Mouse (Mus musculus) left cerebral cortex, postnatal 14 days (tissue): ENCODE measurements around the gene Thnsl2. TPM values are rescaled to one million over a fixed set of nuclear protein-coding genes. Genes with fewer than 3 reads are reported as not detected.
A peak's percentile ranks its signal among the peaks of the same experiment; 100 is the strongest.

ENCODE experiments used
- DNase-seq, 2 experiments: peaks; one replicate each; pipeline ENCODE4 v3.0.0; 2021 to 2022; ENCODE audit warnings: low spot score in 2 of 2, mixed read lengths in 1 of 2
- intact Hi-C: fragments of 180-260 bp; cut with DNase I; formaldehyde crosslinking; loops from one replicate; pipeline ENCODE4 v1.15.1; 2025
- total RNA-seq, 2 experiments: library from RNA; stranded (reverse); gene quantifications; 2 replicates each; pipeline ENCODE4 v1.2.3; 2021

Gene Thnsl2
- total RNA-seq, 2 experiments from 2014 or later, result 2.5 to 2.6 TPM

DNA sequence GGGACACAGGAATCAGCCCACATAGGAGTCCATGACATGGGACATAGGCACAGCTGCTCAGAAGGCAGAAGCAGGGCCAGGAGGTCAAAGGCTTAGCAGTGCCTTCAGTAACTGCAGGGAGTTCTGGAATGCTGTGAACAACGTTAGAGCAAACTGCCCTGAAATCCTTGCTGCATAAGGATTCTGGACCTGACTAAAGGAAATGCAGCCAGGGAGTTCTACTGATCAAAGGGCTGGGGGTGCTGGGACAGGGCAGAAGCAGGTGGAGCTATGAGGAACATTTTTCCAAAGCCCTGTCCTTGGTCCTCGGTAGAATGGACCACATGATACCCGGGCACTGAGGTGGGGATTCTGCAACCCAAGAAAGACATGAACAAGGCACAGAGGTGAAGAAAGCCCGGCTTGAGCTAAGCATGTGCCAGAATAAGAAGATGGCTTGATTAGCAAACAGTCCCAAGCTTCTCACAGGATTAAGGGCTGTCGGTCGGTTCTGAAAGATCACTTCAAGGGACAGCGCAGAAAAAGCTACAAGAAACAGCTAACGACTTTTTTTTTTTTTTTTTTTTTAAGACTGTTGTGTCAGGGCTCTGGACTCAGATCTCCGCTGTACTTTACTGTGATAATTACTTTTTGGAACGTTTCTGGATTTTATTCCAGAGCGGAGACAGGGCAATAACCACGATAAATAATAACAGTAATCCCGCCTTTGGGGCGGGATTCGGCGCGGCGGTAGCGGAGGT lies 915 bp downstream of the Thnsl2 start:
- intact Hi-C loops, result no loop called here
- DNase-seq, result no peak

GRCm38 (mm10) chr6:71135031-71135430 lies 9.2 kb downstream of the Thnsl2 start:
- intact Hi-C loops, result no loop called here
- DNase-seq, result no peak

DNA sequence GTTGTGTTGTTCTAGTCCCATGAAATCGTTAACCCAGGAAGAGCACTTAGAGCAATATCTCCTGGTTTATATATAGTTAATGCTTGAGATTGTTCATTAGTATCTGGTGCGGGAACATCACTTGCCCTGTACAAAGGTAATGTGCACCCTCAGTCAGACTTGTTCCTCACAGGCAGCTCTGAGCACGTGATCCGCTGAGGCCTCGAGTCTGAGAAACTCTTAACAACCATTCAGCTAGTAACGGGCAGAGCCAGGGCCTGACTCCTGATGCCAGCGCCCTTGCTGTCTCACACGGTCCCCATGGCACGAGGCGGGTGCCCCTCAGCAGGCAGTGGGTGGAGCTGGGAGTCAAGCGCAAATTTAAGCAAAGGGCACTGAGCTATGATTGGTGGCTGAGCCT lies 10.7 kb downstream of the Thnsl2 start:
- intact Hi-C loops, result no loop called here
- no peak for DNase-seq

GRCm38 (mm10) chr6:71131038-71131437 lies 13.2 kb downstream of the Thnsl2 start:
- intact Hi-C loops, result no loop called here
- no peak for DNase-seq

DNA sequence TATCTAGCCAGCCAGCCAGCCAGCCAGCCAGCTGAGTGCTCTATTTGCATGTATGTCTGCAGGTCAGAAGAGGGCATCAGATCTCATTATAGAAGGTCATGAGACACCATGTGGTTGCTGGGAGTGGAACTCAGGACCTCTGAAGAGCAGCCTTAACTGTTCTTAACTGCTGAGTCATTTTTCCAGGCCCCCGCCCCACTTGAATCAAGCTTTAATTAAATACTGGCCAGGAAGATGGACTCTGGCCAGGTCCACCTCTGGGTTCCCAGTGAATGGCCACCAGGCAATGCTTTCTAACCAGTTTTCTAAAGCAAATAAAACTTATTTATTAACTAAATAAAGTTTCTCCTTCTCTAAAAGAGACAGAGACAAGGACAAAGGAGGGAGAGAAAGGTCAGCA lies 14.0 kb downstream of the Thnsl2 start:
- intact Hi-C loops, result no loop called here
- DNase-seq, result no peak

DNA sequence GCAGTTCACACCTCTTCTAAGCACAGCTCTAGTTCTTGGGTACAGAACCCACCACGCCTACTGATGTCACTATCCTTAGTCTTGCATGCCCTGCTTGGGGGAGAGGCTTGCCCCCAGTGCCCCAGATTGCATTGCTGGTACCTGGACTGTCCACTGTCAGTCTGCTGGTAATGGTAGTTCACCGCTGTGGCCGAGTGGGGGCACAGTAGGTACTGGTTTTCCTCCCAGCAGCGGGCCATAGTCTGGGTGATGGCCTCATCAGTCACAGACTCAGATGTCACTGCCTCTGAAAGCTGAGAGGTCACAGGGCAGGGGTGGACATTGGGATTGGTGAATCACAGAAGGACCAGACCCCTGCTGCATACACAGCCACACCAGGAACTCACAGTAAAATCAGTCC lies 15.2 kb downstream of the Thnsl2 start:
- no peak for DNase-seq
- intact Hi-C loops, result loop anchor here (5.0 to 10.0 kb wide), 5 partner anchors 97 to 324 kb away; partner anchors contain the start of gene Tex37

DNA sequence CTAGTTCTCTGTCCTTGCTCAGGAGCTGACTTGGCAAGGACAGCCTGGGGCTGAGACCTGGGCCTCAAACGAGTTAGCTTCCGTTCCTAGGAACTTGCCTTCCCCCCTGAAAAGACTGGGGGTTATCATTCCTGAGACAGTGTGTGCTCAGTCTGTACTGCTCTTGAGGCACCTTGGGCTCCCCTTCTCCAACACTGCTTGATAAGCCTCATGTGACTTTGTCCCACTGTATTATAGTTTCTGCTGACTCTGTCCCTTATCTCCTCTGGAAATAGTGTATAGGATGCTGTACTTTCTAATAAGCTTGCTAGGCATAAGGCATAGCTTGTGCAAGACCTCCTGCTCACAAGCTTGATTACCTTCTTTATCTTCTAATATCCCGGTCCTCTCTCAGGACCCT lies 17.9 kb downstream of the Thnsl2 start:
- no peak for DNase-seq
- intact Hi-C loops, result loop anchor here (5.0 to 10.0 kb wide), 5 partner anchors 94 to 321 kb away; partner anchors contain the start of gene Tex37

DNA sequence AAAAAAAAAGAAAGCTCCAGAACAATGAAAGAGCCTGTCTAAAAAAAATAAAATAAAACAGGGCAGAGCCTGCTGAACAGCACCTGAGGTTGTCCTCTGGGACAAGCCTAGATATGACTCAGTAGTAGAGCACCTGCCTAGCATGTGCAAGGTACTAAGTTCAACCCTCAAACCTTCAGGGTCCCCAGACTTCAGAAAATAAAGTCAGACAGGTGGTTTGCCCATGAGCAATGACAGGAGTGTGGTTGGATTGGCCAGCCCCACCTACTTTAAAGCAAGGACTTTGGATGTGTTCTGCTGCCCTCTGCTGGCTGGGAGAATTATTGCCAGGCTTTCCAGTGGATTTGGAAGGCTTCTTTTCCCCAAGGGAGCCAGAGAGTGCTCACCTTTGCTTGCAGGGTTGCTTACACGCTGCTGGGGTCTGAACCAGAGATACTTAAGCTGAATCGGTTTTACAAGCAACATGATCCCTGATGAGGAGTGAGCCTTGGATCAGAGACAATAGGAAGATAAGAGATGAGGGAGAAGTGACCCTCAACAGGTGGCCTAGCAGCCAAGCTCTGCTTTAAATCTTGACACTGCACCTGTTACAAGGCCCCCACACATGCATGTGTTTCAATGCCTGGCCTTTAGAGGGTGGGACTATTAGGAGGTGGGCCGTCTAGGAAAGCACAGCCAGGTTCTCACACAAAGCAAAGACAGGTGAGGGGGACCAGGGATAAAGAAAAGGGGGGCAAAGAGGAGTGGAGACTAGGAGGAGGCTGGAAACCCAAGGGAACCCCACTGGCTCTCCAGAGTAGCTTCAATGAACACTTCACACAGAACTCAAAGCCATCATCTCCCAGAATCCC lies 19.0 kb downstream of the Thnsl2 start:
- DNase-seq, result peak; percentile 82 to 86
- intact Hi-C loops, result loop anchor here (5.0 to 10.0 kb wide), 5 partner anchors 93 to 320 kb away; partner anchors contain the start of gene Tex37

DNA sequence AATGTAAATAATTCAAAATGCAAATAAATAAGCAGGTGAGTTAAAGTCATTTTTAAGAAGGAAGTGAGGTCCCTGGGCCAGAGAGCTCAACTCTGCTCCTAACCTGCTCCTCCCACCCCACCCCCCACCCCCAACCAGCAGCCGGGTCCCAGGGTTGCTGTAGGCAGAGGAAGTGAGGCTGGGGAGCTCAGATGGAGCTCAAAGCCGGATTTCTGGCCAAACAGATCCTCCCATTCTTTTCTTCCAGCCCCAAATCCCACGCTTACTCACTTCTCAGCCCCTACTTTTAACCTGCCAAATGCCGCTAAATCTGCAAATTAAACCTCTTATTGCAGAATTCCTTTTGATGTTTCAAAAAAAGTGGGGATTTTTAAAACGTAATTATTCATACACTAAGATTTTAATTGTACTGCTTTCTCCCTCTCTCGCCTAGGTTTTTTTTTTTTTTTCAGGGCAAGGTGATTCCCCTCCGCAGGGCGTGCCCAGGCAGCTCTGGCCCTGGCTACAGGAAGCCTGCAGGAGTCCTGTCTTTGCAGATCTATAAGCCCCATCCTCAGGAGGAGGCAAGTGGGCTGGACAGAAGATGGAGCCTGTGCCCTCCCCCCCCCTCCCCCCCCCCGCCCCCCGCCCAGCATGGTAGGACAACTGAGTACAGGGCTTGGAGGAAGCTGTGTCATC lies 24.5 kb downstream of the Thnsl2 start:
- DNase-seq, result no peak
- intact Hi-C loops, result loop anchor here (10.0 kb wide), 3 partner anchors 105 to 315 kb away; partner anchors contain the start of gene Tex37

- no peak for DNase-seq
Measured at GRCm38 (mm10) chr6:71111419-71112113, 32.7 kb downstream of the Thnsl2 start.

GRCm38 (mm10) chr6:71106170-71106945 lies 37.9 kb downstream of the Thnsl2 start:
- intact Hi-C loops, result no loop called here
- no peak for DNase-seq

More at GRCm38 (mm10) chr6:71111419-71112113, 32.7 kb downstream of the Thnsl2 start:
- intact Hi-C loops, result no loop called here

GRCm38 (mm10) chr6:71096126-71096525 lies 48.1 kb downstream of the Thnsl2 start:
- no peak for DNase-seq
- intact Hi-C loops, result no loop called here

DNA sequence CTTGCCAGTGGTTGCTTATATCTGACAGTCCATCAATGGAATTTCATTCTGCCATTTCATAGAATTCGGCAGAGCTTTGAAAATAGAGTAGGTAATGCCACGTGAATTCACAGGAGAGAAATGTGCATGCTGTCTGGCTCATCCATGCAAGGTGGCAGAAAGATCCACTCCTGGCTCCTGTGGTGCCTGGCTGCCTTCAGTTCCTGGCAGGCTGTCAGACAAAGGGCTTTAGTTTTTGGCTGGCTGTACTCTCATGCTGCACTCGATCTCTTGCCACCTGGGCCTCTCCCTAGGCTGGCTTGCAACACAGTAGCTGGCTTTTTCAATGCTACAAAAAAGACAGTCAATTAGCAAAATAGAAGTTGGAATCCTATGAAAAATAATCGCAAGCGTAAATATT lies 49.5 kb downstream of the Thnsl2 start:
- no peak for DNase-seq
- intact Hi-C loops, result no loop called here

DNA sequence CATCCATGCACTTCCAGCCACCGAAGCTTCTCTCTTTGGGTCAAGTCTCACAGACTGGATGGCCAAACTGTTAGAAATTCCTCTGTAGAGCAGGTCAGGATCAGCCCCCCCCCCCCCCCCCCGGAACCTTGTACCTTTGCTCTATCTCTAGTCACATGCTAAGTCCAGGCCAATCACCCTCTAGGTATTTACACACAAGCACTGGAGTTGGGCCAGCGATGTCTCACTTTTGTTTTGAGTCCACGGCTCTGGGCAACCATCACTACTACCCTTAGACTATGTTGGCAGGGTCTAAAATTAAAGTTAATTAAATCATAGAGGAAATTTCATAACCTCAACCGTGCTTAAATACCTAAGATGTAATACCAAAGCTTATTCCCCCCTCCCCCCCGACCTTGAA lies 50.6 kb downstream of the Thnsl2 start:
- no peak for DNase-seq
- intact Hi-C loops, result no loop called here

GRCm38 (mm10) chr6:71090475-71090874 lies 53.8 kb downstream of the Thnsl2 start:
- no peak for DNase-seq
- intact Hi-C loops, result no loop called here

GRCm38 (mm10) chr6:71089735-71090134 lies 54.5 kb downstream of the Thnsl2 start:
- DNase-seq, result no peak
- intact Hi-C loops, result no loop called here

DNA sequence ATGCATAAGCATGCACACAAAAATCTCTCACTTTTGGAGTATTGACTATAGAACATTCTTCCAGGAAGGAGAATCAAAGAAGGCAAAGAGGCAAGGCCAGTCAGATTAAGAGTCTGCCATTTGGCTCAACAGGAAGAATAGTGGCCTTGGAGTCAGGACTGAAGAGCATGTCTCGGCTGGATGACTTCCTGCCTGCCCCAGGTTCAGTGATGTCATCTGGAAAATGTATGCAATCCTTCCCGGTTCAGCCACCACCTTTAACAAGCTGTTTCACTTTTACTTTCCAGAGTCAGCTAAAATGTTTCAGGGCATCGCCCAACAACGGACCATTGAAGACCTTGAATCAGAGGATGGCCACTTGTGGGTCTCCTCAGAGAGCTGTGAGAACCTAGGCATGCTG lies 55.2 kb downstream of the Thnsl2 start:
- intact Hi-C loops, result no loop called here

DNA sequence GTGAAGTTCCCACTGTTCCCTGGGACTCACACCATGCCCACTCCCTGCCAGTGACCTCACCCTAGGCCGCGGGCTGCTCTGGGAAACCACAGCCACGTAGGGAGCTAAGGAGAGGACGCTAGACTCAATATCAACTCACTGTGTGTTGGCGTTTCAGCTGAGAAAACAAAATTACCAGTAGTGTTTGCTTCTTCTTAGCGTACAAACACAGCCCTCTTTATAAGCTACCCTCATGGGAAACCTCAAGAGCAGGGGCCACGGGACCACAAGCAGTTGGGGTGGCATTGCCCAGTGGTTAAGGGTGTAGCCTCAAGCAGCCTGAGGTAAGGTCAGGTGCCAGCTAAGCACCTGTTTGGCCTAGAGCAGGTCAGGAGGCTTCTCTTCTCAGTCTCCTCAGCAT lies 60.8 kb downstream of the Thnsl2 start:
- intact Hi-C loops, result no loop called here
- DNase-seq, result no peak

More for the DNA sequence above, 55.2 kb downstream of the Thnsl2 start:
- DNase-seq, result no peak

DNA sequence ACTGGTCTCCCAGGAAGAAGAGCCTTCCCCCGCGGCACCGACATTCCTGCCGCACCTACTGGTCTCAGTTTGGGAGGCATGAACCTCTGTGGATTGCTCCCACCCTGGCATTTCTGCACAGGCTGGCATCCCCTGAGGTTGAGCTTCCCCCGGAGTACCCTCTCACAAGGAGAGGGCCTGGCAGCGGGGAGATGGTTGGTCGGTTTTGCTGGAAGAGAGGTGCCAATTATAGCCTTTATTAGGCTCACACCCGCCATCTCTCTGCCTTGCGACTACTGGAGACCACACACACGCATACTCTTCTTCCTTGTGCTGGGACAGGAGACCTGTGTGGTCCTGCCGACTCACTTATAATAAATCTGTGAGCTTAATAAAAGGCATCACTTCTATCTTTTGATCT lies 62.2 kb downstream of the Thnsl2 start:
- intact Hi-C loops, result no loop called here
- no peak for DNase-seq
